Mouse (Mus musculus) embryonic fibroblast, embryonic 13.5 days (primary cell): ENCODE results near the gene Rb1. TPM values are rescaled to one million over a fixed set of nuclear protein-coding genes. Genes with fewer than 3 reads are reported as not detected.

ENCODE experiments used
- H3K27ac ChIP-seq: 2 replicates; pipeline ENCODE4 v1.5.1; 2012; ENCODE audit warnings: low read length, control low read depth, inconsistent platforms; ENCODE audit not compliant: insufficient read depth
- H3K4me1 ChIP-seq: 2 replicates; pipeline ENCODE4 v1.6.1; 2011; ENCODE audit warnings: low read length; ENCODE audit not compliant: control insufficient read depth, insufficient read depth
- H3K4me3 ChIP-seq: 2 replicates; pipeline ENCODE4 v1.5.1; 2011; ENCODE audit warnings: mild to moderate bottlenecking, control low read depth, low read length; ENCODE audit not compliant: insufficient read depth
- CTCF ChIP-seq: IDR thresholded peaks from 2 replicates; pipeline ENCODE4 v1.5.1; 2011; ENCODE audit warnings: mild to moderate bottlenecking, control low read depth, low read length, moderate library complexity, borderline replicate concordance; ENCODE audit not compliant: insufficient read depth
- POLR2A ChIP-seq: IDR thresholded peaks from 2 replicates; pipeline ENCODE4 v1.6.1; 2011; ENCODE audit warnings: low read depth, mild to moderate bottlenecking, control low read depth, low read length, moderate library complexity
- polyA plus RNA-seq: library from polyadenylated mRNA; stranded (reverse); fragments of >200 nt; gene quantifications from 2 replicates; pipeline ENCODE4 v1.2.4, GENCODE M21; 2011; ENCODE audit warnings: low read depth; ENCODE audit not compliant: missing spikeins, insufficient read length

Rb1 gene
- polyA plus RNA-seq, result 16.0 and 21.0 TPM in 2 replicates

DNA sequence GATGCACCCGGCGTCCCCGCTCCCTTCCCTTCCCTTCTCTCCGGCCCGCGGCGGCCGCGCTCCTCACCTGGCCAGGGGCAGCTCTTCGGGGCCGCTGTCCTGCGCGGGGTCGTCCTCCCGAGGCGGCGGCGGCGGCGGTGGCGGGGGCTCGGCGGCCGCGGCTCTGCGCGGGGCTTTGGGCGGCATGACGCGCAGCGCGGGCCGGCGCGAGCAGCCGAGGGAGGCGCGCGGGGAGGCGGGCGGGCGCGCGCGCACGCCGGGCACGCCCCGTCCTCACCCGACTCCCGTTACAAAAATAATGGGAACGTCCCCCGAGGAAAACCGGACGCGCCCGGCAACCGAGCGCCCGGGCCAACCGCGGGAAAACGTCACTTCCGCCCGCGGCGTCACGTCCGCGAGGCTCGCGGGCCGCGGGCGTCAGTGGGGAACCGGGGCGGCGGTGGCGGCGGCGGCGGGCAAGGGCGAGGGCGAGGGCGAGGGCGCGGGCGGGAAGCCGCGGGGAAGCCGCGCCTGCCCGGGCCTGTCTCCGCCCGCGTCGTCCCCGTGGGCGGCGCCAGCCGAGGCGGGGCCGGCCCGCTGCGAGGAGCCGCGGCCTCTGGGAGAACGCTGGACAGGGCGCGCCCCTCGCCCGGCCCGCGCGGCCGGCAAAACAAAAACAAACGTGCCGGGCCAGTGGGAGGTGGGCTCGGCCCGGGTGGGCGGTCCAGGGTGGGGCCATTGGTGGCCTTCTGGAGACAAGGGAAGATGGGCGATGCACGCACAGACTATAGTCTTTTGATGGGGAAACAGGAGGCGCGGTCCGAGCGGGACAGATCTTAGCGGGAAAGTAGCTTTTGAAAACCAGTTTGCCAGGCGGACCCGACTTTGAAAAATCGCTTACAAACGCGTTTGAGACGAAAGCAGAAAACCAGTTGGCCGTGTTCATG is at the start of gene Rb1:
TSS of gene Rb1 (minus strand) at position 367 of the 926 bp plus-strand sequence.
- peak within 1 kb of the TSS; percentile 54 for H3K4me3 ChIP-seq
- H3K4me1 ChIP-seq, result peaks cover 7% of the 10 kb centered on the region; the same call in 1 of the 2 replicates
- TF ChIP-seq CTCF (no peak), POLR2A (peak; percentile 45)
- H3K27ac ChIP-seq, result peak within 1 kb of the TSS; percentile 49

DNA sequence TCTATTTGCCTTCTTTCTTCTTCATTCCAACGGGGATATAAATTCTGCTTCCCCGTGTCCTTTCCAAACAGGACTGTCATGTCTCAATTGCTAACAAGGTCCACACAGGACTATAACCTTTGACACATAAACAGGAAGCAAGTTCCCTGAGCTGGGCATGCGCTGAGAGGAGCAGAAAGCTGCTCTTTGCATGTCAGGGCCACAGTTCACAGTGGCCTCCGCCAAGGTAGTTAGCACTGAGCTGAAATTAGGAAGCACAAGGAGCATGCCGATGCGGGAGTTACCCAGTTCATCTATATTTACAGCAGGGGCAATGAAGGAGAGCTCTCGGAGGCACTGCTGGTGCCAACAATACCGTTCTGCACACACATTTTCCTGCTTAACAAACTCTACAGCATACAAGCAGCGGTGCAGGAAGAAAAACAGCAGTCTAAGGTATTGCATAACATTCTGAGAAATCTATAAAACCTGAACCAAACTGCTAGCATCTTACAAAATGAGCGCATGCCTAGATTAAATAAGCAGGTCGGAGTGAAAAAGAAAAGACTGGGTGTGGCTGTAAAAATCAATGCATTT is 48.8 kb upstream of the Rb1 start:
- H3K27ac ChIP-seq, result no peak overlapping the region
- no peak overlapping the region for H3K4me3 ChIP-seq
- TF ChIP-seq POLR2A (no peak), CTCF (no peak)
- H3K4me1 ChIP-seq, result peaks cover 3% of the 10 kb centered on the region; the same call in 1 of the 2 replicates

DNA sequence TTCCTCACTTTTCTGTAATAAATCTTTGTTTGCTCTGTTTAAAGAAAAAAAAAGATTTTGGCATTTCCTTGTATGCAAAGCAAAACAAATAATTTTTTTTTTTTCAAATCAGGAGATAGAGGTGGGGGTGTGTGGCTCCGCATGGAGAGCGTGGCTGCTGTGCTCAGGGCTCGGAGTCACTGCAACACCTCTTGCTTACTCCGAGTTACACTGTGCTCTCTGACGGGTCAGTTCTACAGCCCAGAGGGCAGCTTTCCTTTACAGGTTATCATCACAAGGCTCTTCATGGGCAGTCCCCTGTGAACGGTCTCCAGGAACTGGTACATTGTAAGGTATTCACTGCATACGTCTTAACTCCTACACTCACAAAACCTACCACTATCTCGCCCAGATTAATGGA is 48.0 kb upstream of the Rb1 start:
- peaks cover 3% of the 10 kb centered on the region; the same call in 1 of the 2 replicates for H3K4me1 ChIP-seq
- no peak for TF ChIP-seq CTCF
- no peak overlapping the region for H3K27ac ChIP-seq
- H3K4me3 ChIP-seq, result no peak overlapping the region

DNA sequence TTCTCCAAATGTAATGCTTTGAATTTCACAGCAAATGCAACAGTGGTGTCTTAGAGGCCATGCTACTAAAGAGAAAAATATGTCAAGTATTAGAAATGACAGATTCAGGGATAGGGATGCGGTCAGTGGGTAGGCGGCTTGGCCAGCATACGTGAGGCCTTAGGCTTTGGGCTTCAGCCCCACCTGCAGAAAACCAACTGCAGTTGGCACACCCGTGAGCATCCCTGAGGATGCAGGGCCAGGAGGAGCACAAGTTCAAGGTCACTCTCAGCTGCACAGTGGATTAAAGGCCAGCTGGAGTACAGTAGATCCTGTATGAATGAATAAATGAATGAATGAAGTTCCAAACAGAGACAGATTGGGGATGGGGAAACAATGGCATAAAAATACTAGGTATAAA is 47.4 kb upstream of the Rb1 start:
- Histone ChIP-seq H3K27ac (no peak overlapping the region), H3K4me1 (peaks cover 3% of the 10 kb centered on the region; the same call in 1 of the 2 replicates)
- TF ChIP-seq CTCF, result no peak
- TF ChIP-seq POLR2A, result no peak

DNA sequence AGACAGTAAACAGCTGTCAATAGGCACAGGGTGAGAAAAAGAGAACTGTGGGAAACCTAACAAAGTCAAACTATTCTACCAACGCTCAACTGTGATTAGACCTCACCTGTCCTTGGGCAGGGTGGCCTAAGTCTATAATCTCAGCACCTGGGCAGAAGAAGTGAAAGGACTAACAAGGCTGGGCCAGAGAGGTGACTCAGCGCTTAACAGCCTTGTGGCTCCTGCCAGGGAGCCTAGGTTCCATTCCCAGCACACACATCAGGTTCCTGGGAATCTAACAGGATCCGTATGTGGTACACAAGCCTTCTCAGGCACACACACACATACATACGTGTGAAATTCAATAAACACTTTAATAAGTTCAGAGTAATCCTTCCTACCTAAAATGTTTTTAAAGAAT is 46.0 kb upstream of the Rb1 start:
- Histone ChIP-seq H3K4me3 (no peak overlapping the region), H3K27ac (no peak overlapping the region), H3K4me1 (peaks cover 3% of the 10 kb centered on the region; the same call in 1 of the 2 replicates)
- TF ChIP-seq POLR2A (no peak), CTCF (no peak)

More for the DNA sequence above, 47.4 kb upstream of the Rb1 start:
- H3K4me3 ChIP-seq, result no peak overlapping the region

DNA sequence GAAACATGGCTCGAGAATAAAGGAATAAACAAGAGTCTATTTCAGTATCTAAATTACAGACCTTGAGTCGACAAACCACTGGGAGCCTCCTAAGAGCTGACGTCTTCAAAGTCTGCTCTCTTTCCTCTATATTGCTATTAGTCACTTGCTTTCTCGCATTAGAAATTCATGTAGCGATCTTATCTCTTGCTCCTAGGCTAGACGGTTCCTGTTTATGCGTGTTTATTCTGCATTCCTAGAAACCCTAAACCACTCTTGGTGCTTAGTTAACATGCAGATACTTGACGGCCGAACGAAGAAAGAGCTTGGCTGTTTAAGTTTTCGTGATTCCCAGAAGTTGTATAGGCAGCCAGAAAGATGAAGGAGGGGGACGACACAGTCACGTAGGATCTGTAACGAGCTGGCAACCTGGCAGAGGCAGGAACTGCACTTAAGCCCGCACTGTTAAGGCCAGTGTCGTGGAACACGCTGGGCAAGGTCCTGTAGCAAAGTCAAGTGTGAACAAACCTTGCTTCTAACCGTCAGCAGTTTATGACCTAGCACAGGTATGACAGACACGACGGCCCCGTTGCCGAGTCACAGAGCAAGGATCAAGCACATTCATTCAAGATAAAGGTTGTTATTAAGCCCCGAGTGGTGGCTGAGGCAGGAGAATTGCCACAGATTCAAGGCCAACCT is 45.2 kb upstream of the Rb1 start:
- Histone ChIP-seq H3K4me1 (peaks cover 3% of the 10 kb centered on the region; the same call in 1 of the 2 replicates), H3K27ac (no peak overlapping the region), H3K4me3 (no peak overlapping the region)
- TF ChIP-seq POLR2A (no peak), CTCF (no peak)

DNA sequence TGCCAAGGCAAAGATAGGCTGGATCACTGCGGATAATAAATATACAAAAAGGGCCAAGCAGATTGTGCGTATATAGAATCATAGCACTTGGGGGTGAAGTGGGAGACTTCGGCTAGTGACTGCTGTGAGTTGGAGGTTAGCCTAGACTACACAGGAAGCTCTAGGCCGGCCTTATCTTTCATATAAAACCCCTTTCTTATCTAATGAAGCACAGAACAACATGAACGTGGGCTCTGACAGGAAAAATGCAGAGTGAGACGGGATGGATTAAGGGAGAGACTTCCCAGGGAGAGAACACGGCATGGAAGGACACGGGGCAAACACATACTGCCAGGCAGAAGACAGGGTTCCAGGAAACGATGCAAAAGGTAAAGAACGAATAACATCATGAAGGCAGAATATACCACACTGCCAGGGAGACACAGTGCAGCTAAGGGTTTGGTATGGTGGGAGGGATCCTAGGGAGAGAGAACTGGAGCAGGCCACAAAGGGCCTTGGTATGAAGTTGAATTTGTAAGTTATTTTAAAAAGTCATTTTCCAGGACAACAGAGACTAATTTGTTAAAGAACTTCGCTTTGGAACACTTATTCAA is 44.6 kb upstream of the Rb1 start:
- TF ChIP-seq POLR2A, result no peak
- TF ChIP-seq CTCF, result no peak
- Histone ChIP-seq H3K27ac (no peak overlapping the region), H3K4me3 (no peak overlapping the region), H3K4me1 (0 out of 2 replicates have a peak, but pooled peaks cover 3% of the 10 kb centered on the region)

DNA sequence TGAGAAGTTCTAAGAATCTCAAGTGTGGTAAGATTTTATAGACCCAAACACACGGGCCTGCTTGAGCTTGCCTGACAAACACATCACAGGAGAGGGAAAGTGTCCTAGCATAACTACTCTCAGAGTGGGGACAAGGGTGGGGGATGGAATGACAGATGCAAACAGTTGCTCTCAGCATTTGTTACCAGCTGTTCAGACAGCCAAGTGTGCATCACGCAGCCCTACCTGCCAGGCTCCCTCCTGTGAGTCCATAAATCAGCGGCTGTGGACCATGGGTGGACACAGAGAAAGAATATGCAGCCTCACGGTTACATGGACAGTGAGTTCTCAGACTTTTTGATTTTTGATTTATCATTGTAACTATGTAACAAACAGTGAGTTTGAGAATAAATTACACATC is 44.0 kb upstream of the Rb1 start:
- no peak for TF ChIP-seq POLR2A
- TF ChIP-seq CTCF, result no peak
- no peak overlapping the region for H3K27ac ChIP-seq
- H3K4me3 ChIP-seq, result no peak overlapping the region
- H3K4me1 ChIP-seq, result no peaks in the 10 kb centered on the region

DNA sequence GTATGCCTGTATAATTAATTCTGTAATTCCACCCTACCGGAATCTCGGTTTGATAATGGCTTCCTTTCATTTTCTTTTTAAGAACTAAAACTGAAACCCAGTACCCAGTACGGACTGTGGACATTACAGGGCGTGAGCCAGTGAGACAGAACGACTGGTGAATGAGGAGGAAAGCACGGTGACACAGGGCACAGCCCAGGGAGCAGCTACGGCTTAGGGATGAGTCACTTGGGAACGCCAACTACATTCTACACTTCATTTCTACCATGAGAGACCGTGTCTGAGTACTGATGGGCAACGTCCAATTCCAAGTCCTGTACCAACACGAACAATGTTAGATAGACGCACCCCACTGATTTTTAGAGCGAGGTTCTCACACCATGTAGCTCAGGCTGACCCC is 43.3 kb upstream of the Rb1 start:
- Histone ChIP-seq H3K4me3 (no peak overlapping the region), H3K4me1 (no peaks in the 10 kb centered on the region), H3K27ac (no peak overlapping the region)
- no peak for TF ChIP-seq CTCF
